Mouse (Mus musculus) heart, postnatal 14 days (tissue): ENCODE data around the gene Map3k20. TPM values are rescaled to one million over a fixed set of nuclear protein-coding genes. Genes with fewer than 3 reads are reported as not detected.

Experiments
- DNase-seq, 2 experiments: peaks; one replicate each; pipeline ENCODE4 v3.0.0; 2021 to 2022
- intact Hi-C: fragments of 180-260 bp; cut with DNase I; formaldehyde crosslinking; loops from one replicate; pipeline ENCODE4 v1.15.1; 2025
- total RNA-seq, 2 experiments: library from RNA; stranded (reverse); gene quantifications; 2 replicates each; pipeline ENCODE4 v1.2.3; 2021

The Map3k20 gene
- total RNA-seq, 2 experiments from 2014 or later: 220 to 230 TPM

DNA sequence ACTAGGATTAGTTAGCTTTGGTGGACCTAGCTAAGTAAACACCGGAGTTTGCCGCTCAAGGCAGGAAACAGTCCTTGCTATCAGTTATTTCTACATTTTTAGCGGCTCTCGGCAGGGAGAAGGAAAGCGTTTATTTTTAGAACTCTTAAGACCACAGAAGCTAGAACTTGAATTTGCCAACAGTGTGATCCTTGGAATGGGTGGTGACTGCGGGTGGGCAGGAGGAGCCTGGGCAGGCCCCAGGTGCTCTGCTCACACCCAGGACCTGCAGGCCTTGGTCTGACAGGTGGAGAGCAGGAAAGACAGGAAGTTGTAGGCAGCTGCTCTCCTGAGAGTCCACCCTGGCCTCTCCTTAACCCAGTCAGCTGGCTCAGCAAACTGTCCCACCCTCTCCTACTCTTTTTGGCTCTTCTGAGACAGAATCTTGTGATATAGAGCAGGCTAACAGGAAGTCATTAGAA lies 83.7 kb downstream of the Map3k20 start:
- DNase-seq: no peak

DNA sequence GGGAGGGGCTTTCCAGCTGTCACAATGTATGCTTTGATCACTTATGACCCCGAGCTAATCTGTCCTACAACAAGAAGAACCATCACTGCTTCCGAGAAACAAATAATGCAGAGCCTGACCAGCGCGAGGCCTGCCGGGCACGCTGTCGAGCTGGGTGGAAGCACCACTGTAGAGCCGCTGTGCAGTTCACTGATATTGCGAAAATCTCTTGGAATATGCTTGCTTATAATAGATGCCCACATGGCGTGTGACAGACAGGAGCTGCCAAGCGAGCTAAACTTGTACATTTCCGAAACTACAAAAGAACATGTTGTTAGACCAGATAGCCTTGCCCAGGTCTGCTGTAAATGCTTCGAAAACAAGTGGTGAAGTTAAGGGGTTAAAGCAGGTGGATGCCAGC lies 86.7 kb downstream of the Map3k20 start:
- intact Hi-C loops: no loop called here

More for the DNA sequence above, 83.7 kb downstream of the Map3k20 start:
- intact Hi-C loops: no loop called here

DNA sequence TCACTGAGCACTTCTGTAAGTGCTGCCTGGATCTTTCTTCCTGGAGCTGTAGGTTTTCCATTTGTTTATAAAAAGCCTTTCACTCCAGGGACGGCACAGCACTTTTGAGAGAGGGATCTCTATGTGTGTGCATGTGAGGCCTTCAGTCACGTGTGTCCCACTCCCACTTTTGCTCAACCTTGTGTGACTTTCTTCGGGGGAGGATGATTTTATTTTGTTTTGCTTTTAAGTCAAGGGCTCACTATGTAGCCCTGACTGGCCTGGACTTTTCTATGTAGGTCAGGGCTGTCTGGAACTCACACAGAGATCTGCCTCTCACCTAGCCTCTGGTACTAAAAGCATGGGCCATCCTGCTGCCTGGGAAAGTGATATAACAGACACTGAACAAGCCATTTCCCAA lies 88.6 kb downstream of the Map3k20 start:
- intact Hi-C loops: no loop called here
- DNase-seq: no peak

More for the DNA sequence above, 86.7 kb downstream of the Map3k20 start:
- DNase-seq: no peak

DNA sequence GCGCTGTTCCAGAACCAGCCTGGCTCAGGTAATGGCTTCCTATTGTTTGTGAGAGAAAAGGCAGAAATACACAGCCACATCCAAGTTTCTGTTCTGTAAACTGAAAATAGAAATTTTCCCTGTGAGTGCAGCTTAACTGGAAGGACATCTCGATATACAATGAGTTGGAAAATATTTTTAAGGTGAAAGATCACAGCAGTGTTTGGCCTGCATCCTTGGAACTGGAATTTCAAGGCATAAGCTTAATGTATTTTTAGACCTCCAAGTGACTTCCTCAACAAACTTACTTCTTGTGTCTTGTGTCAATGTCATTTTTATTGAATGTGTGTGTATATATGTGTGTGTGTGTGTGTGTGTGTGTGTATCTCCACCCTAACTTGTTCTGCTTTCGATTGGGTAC lies 90.4 kb downstream of the Map3k20 start:
- intact Hi-C loops: no loop called here
- DNase-seq: no peak

DNA sequence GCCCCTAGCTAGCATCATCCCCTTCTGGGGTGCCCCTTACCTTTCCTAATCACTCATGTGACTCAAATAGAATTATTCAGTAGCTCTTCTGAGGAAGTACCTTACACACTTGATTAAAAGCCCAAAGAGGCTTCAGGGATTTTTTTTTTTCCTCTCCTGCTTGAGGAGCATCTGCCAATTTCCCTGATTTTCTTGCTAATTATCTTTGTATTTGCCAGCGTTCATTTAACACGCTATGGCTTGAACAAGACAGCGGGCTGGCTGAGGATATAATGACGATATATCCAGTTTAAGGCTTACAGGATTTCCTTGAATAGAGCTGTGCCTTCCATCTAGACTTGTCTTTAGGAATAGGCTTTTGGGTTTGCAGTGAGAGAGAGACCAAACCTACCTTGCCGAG lies 91.5 kb downstream of the Map3k20 start:
- DNase-seq: no peak
- intact Hi-C loops: no loop called here

DNA sequence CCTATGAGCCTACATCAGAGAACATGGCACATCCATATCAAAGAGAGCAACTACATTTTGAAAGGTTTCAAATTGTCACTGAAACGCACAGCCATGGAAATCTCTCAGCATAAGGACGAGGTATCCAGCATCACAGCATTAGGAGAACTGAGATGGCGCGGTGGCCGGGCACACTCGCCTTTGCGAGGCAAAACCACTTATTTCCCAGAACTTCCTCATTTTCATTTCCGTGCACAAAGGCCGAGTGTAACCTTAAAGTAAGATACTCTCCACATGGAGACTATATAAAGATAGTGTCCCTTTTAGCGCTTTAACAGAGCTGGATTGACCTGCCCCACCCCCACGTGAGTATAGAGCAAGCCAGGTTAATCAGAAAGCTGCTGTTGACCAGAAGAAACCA lies 94.0 kb downstream of the Map3k20 start:
- DNase-seq: no peak
- intact Hi-C loops: no loop called here

DNA sequence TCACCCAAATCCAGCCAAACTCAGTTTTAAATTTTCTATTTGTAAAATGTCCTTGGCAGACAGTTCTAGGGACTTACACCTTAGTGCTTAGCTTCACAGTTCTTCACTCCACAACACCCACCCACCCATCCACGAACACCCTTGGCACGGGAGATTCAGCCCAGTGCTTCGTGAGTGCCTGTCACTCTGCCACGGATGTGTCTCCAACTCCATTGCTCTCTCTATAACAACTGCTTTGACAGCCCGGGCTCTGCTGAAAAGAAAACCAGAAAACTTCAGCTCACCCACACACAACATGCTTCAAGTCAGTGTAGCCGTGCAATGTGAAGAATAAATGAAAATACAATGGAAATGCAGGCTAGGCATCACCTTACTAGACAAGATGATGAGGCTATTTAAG lies 97.2 kb downstream of the Map3k20 start:
- intact Hi-C loops: no loop called here
- no peak for DNase-seq

DNA sequence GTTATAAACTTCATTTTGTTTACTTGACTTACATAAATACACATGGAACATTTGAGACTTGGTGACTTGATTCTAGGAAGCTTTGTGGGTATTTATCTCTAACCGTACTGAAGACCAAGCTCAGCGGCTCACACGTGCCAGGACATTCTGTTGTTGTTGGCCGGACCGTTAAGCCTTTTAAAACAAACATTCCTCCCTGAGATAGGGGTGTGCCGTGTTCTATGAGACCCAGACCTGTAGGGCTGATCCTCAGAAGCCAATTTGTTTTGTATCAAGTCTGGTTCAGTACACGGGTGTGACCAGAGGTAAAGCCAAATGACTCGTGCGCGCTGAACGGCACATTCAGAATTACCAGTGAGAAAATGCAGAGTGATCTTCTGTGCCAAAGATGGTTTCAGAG lies 97.9 kb downstream of the Map3k20 start:
- intact Hi-C loops: no loop called here
- DNase-seq: peak; percentile 23 to 40

DNA sequence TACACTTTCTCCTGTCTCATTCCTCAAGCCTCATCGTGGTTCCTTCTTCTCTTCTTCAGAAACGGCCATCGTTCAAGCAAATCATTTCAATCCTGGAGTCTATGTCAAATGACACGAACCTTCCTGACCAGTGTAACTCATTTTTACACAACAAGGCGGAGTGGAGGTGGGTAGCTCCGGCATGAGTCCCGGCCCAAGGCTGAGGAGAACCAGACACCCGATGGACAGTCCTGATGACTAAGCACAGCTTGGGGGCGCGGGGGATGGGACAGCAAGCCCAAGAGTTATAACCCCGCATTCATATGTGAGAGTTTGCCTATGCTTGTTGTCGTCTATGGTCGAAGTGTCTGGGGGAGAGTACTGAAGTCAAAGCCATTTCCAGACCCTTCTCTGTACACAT lies 104.0 kb downstream of the Map3k20 start:
- DNase-seq: peak in 1 of 2 experiments; percentile 29
- intact Hi-C loops: no loop called here

DNA sequence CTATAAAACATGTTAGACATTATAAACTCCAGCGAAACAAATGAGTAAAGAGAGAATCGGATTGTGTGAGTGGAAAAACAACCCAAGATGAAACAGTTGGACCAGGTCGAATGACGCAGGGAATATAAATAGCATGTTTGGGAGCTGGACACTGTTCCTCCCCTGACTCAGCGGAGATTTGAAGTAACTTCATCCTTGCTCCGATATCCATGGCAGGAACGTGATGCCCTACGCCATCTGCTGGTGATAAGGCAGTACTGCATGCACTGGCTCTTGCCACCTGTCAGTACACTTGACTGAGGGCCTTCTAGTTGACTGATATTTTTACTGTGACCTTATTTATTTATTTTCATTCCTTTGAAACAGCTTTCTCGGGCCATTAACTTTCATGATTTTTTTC lies 104.5 kb downstream of the Map3k20 start:
- DNase-seq: peak; percentile 86 to 93
- intact Hi-C loops: loop anchor here (1.0 to 5.0 kb wide), 3 partner anchors 92 to 353 kb away; no protein-coding TSS in a partner anchor

DNA sequence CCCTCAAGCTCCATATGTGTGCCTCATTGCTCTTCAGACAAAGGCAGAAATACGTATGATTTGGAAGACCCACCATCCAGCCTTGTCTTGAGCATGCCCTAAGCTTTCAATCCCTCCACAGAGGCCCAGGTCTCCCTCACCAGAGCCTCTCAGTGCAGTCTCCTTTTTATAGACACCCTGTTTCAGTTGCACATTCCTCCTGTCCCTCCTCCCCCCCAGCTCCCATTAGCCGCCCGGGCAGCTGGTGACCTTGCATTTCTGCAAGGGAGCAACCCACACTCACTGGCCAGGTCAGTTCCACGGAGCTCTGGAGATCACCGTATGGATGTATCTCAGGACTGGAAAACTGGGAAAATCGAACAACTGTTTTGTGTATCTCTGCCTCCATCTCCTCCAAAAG lies 105.0 kb downstream of the Map3k20 start:
- intact Hi-C loops: loop anchor here (1.0 to 5.0 kb wide), 3 partner anchors 92 to 353 kb away; no protein-coding TSS in a partner anchor

DNA sequence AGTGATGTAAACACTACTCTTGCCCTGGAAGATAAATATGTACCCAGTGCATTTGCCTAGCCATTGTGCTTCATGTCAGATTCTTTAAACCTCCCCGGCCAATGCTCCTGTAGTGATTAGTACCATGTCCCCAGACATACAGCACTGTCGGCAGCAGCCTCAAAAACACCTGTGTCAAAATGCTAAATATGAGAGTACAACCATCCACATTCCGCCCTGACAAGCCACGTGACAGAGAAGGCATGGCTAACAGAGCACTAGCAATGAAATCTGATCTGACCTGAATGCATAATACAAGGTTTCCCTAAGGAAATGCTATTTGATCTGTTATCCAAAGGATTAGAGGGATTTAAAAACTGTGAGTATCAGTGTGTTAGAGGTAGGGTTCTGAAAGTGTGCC lies 105.6 kb downstream of the Map3k20 start:
- intact Hi-C loops: loop anchor here (5.0 kb wide), 1 partner anchor 354 kb away; no protein-coding TSS in a partner anchor
- DNase-seq: no peak

More for the DNA sequence above, 105.0 kb downstream of the Map3k20 start:
- DNase-seq: peak; percentile 38 to 53

DNA sequence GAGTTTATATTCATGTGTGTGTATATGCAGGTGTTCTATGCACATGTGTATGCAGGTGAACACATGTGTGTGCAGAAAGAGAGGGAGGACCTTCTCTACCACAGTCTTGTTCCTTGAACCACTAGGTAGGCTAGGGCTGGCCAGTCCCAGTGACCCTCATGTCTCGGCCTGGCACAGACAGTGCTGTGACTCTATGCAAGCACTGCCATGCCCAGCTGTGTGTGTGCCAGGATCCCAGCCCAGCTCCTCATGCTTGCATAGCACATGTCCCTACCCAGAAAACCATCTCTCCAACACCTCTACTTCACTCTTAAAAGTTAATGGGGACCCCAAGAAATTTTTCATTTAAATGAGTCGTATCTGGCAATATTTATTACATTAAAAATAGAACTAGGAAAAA lies 106.3 kb downstream of the Map3k20 start:
- intact Hi-C loops: loop anchor here (5.0 kb wide), 1 partner anchor 354 kb away; no protein-coding TSS in a partner anchor
- no peak for DNase-seq

DNA sequence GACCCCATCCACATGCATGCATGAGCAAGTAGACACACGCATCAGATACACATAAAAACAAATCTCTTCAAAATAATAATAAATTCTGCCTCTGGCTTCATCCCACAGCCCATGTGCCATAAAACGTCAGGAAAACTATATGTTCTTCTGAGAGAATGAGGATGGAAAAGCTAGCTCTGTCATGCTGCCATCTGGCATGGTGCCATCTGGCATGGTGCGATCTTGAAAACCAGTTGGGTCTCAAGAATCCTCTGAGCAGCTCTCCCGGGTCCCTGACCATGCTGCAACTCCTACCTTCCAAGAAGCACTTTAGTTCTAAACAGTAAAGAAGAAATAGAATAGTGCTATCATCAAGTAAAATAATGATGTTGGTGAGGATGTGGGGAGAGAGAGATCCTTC lies 106.9 kb downstream of the Map3k20 start:
- intact Hi-C loops: loop anchor here (5.0 kb wide), 1 partner anchor 355 kb away; no protein-coding TSS in a partner anchor
- DNase-seq: peak in 1 of 2 experiments; percentile 32

DNA sequence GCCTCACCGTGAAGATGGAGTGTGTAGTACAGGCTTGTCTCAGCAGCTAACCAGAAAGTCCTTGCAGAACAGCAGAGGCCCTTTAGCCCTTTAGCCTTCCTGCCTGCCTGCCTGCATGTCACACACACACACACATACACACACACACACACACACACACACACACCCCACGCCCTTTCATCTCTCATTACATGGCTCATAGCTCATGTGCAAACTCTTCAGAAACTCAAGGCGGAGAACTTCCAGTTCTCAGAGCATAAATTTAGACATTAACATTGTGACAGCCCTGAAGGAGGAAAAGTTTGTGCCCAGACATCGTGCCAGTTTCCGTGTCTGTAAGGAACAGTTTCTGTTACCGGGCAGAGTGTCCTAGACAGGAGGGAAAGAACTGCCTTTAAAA lies 111.5 kb downstream of the Map3k20 start:
- intact Hi-C loops: no loop called here
- DNase-seq: no peak

DNA sequence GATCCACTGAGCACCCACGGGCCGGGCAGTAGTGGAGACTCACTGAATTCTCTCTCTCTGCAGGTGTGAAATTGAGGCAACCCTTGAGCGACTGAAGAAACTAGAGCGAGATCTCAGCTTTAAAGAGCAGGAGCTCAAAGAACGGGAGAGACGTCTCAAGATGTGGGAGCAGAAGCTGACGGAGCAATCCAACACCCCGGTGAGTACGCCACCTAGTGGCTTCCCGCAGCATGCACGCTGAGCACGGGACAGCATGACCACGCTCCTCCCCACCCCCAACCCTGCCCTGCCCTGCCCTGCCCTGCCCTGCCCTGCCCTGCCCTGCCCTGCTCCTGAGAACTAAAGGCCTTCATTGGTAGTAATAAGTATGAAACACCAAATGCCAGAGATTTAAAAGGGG lies 112.8 kb downstream of the Map3k20 start:
- intact Hi-C loops: no loop called here
- DNase-seq: peak; percentile 72 to 83

DNA sequence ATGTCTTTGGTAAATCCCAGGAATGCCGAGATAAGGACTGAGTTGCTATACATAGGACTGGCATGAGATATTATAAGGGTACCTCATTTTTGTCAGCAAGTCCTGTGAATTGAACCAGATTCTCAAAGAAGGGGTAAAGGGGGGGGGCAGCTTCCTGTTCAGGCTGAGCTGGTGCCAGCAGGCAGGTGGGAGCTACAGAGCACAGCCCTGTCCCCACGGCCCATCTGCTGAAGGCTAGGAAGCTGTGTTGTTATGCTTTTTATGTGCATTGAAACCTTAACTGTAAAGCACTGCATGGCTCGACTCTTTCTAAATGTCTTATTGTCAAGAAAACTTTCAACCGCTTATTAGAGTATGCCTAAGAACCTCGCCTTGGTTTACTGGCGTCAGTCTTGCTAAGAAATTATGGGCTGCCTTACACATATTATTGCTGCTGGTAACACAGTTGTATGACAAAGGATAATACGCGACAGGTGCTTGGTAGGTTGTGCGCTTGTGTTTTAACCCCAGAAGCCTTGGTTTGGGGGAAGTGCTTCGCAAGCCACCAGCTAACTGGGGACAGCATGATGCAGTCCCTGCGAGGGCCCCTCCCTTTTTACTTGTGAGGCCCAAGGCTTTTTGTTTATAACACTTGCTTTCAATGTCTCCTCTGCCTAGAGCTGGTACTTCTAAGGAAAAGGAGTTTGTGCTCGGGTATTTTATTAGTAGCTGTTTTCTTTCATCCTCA lies 114.2 kb downstream of the Map3k20 start:
- no peak for DNase-seq
- intact Hi-C loops: no loop called here

DNA sequence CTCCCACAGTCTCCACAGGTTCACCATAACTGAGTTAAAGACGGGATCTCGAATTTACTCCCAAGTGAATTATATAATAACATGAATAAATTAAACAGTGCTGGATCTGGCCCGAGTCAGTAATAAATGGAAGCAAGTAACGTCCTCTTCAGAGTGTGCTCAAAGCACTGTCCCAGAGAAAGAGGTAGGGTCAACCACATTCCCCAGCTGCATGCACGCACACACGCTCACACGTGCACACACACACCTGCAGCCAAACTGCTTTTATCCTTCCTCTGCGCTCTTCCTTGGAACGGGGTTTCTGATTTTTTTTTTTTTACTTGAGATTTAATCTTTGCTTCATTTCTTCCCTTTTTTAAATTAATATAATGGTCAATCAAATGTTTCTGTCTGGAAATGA lies 115.9 kb downstream of the Map3k20 start:
- no peak for DNase-seq
- intact Hi-C loops: no loop called here

DNA sequence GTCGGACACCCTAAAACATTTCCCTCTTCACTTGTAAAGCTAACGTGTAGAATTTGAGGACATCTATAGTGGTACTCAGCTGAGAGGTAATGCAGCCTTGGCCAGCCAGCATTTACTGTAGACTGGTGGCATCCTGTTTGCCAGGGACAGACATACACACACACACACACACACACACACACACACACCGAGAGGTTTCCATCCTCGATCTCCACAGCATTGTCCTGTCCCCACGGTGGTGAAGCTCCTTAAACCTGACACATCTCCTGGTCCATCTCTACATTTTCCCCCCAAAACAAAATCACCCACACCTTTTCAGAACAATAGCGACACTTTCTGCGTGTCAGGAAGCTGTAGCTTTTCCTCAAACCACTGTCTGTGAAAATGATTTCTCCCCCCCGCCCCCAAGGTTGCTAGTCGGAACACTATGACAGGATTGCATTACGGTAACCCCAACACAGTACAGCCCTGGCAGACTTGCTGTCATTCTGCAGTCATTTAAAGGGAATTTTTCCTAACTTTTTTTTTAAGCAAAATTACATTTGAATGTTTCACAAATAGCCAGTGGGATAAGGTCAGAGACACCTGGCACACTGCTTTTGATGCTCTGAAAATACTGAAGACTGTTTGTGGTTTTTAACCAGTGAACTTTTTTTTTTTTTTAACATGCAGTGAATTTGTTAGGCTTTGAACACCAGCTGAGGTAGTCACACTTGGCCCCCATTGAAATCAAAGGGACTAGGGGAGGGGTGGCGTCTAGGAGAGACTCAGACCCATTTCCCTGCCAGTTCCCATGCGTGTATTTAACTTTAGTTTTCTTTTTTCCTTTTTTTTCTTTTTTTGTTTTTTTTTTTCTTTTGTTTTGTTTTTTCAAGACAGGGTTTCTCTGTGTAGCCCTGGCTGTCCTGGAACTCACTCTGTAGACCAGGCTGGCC lies 120.5 kb downstream of the Map3k20 start:
- no peak for DNase-seq
- intact Hi-C loops: no loop called here

DNA sequence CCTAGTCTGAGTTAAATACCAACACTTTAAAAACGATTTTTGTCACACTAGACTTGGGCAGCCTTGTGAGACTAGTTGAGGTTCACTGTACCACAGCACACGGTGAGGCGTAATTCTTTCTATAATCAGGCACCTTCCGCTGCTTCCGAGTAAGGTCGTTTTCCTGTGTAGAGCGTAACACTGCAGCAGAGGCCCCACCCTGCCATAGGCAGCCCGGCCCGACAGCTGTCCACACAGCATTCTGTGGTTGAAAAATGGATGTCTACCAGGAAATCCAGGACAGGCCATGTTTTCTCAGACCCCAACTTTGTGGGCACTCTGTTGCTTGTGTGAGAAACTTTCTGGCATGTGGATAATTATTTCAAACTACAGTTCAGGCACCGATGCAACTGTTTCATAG lies 121.3 kb downstream of the Map3k20 start:
- DNase-seq: no peak
- intact Hi-C loops: no loop called here
